Mouse (Mus musculus) testis, postnatal 14 days (tissue): ENCODE measurements around the gene Cers2.

Experiments used
- DNase-seq: peaks from one replicate; pipeline ENCODE4 v3.0.0; 2021; ENCODE audit warnings: low spot score

Cers2 gene

GRCm38 (mm10) chr3:95289419-95289818, 25.2 kb upstream of the Cers2 start:
- DNase-seq: no peak

GRCm38 (mm10) chr3:95290156-95290555, 24.4 kb upstream of the Cers2 start:
- DNase-seq: no peak

DNA sequence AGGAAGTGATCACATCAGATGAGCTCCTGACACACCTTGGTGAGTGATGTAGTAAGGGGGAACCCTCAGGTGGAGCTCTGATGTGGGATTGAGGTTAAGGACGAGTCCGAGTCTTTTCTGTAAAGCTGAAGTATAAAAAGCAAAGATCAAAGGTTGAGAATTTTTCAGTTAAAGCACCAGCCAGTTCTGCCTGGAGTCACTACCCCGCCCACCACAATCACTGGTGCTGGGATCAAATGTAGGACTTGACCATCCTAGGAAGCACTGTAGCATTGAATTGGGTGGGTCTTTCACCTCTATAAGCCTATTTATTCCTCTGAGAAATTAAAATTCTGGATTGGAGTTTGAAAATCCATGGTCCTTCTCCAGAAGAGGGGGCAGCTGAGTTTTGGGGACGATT, 23.6 kb upstream of the Cers2 start:
- DNase-seq: no peak

DNA sequence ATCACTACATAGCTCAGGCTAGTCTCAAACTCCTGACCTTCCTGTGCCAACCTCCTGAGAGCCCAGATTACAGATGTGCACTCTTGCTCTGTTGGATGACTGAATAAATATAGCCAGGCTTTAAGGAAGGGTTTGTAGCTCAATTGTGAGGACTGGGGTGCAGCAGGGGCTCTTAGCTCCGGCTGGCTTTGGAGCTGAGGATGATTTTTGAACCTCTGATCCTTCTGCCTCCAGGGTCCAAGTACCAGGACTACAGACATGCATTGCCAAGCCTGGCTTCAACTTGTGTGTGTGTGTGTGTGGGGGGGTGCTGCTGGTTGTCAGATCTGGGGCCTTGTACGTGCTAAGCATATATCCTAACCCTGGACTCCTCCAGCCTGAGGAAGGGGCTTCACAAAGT, 21.7 kb upstream of the Cers2 start:
- DNase-seq: no peak

DNA sequence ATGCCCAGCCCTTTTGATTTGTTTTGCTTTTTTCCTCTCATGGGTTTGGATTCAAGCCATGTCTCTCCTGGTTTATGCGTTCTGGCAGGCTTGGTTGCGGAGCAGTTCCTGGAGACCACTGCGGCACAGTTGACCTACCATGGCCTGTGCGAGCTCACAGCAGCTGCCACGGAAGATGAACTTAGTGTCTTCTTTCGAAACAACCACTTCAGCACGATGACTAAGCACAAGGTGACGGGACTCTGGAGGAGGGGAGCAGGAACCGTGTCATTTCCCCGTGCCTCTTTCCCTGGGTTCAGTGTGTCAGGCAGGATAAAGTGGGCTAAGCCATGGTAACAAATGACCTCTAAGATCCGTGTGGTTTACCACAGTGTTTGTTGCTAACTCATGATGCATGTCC, 21.1 kb upstream of the Cers2 start:
- DNase-seq: no peak

GRCm38 (mm10) chr3:95294316-95294715, 20.3 kb upstream of the Cers2 start:
- no peak for DNase-seq

- no peak for DNase-seq
These were observed 19.9 kb upstream of the Cers2 start for GRCm38 (mm10) chr3:95294718-95295117.

GRCm38 (mm10) chr3:95295321-95296102, 19.1 kb upstream of the Cers2 start:
- peak; percentile 35 for DNase-seq

GRCm38 (mm10) chr3:95296103-95296469, 18.5 kb upstream of the Cers2 start:
- DNase-seq: no peak

GRCm38 (mm10) chr3:95298018-95298417, 16.6 kb upstream of the Cers2 start:
- no peak for DNase-seq

GRCm38 (mm10) chr3:95301204-95301796, 13.3 kb upstream of the Cers2 start:
- DNase-seq: no peak

- DNase-seq: no peak
These were observed 8.3 kb upstream of the Cers2 start for GRCm38 (mm10) chr3:95306244-95306643.

- peak; percentile 78 for DNase-seq
These were observed 7.5 kb upstream of the Cers2 start, which contains the start of gene Anxa9 for GRCm38 (mm10) chr3:95307100-95307499. Gene Anxa9 (minus strand): TSS chr3:95307176.

GRCm38 (mm10) chr3:95310496-95310895, 4.1 kb upstream of the Cers2 start:
- DNase-seq: no peak

GRCm38 (mm10) chr3:95310968-95311882, 3.4 kb upstream of the Cers2 start:
- peak; percentile 51 for DNase-seq

DNA sequence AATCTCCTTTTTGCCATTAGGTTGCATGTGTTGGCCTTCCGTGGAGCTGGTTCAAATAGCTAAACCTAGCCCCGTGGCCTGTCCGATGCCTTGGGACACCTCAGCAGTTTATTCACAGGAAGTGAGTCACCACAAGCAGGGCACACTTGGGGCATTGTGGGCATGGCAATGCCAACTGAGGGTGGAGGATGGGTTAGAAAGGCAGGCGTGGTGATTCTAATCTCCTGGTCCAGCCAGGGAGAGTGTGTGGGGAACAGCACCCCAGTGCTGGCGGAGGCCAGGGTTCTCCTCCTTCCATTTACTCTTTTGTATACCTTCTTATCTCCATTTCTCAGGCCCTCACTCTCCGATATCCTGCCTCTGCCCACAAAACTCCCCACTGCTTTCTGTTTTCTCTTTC, 2.0 kb upstream of the Cers2 start:
- no peak for DNase-seq

- no peak for DNase-seq
These were observed 1.1 kb upstream of the Cers2 start for GRCm38 (mm10) chr3:95313476-95313875.

GRCm38 (mm10) chr3:95314075-95314474, 516 bp upstream of the Cers2 start:
- DNase-seq: no peak

GRCm38 (mm10) chr3:95315094-95315843, 678 bp downstream of the Cers2 start:
- peak; percentile 87 for DNase-seq

DNA sequence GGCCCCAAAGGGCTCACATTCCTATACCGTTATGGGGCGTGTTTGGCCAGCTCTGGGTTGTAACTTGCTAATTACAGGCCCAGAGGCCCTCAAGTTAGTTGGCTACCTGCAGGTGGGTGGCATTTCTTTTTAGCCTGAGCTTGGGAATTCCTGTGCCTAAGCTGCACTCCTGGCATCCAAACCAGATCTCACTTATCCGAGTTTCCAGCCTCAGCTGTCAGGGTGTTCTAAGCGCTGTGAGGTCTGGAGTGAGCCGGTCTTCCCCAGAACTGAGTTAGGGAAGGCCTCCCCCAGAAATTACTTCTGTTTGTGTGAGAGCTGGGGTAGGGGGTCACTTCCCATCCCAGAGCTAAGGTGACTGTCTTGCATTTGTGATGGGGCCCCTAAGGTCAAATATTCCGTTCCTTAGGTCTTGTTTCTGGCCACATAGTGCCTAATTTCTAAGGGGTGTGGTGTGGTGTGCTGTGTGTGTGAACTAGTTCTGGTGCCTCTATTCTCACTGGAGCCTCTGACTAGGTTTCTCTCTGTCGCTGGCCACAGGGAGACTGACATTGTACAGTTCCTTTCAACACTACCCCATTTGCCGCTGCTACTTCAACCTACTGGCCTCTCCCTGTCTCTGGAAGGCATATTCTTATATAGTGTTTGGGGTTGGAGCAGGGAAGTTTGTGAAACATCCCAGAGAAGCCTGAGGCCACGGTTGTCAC, 1.4 kb downstream of the Cers2 start:
- no peak for DNase-seq

DNA sequence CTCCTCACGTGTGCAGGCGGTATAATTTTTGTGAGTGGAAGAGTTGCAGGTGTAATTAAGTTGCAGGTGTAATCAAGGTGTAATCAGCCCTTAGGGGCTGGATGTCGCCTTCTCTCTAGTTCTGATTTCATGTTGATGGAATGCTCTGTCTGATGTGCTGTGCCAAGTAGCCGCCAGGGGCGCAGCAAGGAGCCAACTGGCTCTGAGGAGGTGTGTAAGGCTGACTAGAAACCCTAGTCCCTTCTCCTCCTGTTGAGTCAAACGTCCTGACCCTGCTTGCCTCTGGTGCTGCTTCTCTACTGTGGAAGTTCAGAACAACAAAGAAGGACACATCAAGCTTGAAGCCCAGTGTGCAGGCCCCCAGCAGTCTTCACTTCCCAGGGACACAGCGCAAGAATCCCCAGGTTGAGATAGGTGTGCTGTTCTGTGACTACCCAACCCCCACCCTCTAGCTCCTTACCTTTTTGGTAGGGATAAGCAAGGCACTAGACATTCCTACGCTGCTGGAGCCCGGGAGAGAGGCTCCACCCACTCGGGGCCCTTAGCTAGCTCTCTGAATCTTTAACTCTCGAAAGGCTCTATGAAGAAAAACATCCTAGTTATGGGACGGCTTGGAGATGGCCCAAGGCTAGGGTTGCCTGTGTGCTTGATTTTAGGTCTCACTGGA, 3.0 kb downstream of the Cers2 start:
- no peak for DNase-seq
